Mouse (Mus musculus) hindbrain, embryonic 16.5 days (tissue): Measurements from ENCODE around the gene Phgr1. TPM values are rescaled to one million over a fixed set of nuclear protein-coding genes. Genes with fewer than 3 reads are reported as not detected.

Experiments
- ATAC-seq: fragments of 200-750 bp; cut with Nextera tagmentation; 2 replicates; pipeline ENCODE4 v1.8.0; 2017; ENCODE audit warnings: moderate TSS enrichment, moderate library complexity
- H3K27ac ChIP-seq: fragments of 300-500 bp; sonication (generic); 2 replicates; pipeline ENCODE4 v1.5.1; 2014; ENCODE audit warnings: low read depth, mild to moderate bottlenecking, control low read depth, low read length, moderate library complexity
- H3K27me3 ChIP-seq: fragments of 300-500 bp; sonication (generic); replicated peaks from 2 replicates; pipeline ENCODE4 v1.6.1; 2014; ENCODE audit warnings: low read length; ENCODE audit not compliant: control insufficient read depth, insufficient read depth
- H3K36me3 ChIP-seq: fragments of 300-500 bp; sonication (generic); 2 replicates; pipeline ENCODE4 v1.6.1; 2014; ENCODE audit warnings: mild to moderate bottlenecking, low read length, moderate library complexity, mixed read lengths; ENCODE audit not compliant: control insufficient read depth, insufficient read depth
- H3K4me1 ChIP-seq: fragments of 300-500 bp; sonication (generic); 2 replicates; pipeline ENCODE4 v1.6.1; 2014; ENCODE audit warnings: low read depth, low read length; ENCODE audit not compliant: control insufficient read depth, insufficient read depth
- H3K4me2 ChIP-seq: fragments of 300-500 bp; sonication (generic); 2 replicates; pipeline ENCODE4 v1.6.1; 2014; ENCODE audit warnings: mild to moderate bottlenecking, low read length, control low read depth, moderate library complexity
- H3K4me3 ChIP-seq: fragments of 300-500 bp; sonication (generic); 2 replicates; pipeline ENCODE4 v1.5.1; 2014; ENCODE audit warnings: mild to moderate bottlenecking, low read length, control low read depth, moderate library complexity
- H3K9ac ChIP-seq: fragments of 300-500 bp; sonication (generic); 2 replicates; pipeline ENCODE4 v1.6.1; 2014; ENCODE audit warnings: low read depth, mild to moderate bottlenecking, control low read depth, low read length, moderate library complexity
- H3K9me3 ChIP-seq: fragments of 300-500 bp; sonication (generic); 2 replicates; pipeline ENCODE4 v1.6.1; 2014; ENCODE audit warnings: mild to moderate bottlenecking, low read length, moderate library complexity; ENCODE audit not compliant: control insufficient read depth
- WGBS: fragments of 180-500 bp; shearing (Covaris S2); extraction: QIAGEN DNeasy Blood & Tissue Kit; methylation state at CpG from one replicate; pipeline ENCODE4 v1.1.7; 2014; 5-methylcytosine and 5-hydroxymethylcytosine counted together
- polyA plus RNA-seq: library from polyadenylated mRNA; unstranded; fragments of >200 nt; fragmentation: Nextera tagmentation; extraction: Ambion mirVana; gene quantifications from 2 replicates; pipeline ENCODE4 v1.2.1, GENCODE M21; 2015

The Phgr1 gene
- polyA plus RNA-seq, 1 experiment from 2014 or later: not detected

DNA sequence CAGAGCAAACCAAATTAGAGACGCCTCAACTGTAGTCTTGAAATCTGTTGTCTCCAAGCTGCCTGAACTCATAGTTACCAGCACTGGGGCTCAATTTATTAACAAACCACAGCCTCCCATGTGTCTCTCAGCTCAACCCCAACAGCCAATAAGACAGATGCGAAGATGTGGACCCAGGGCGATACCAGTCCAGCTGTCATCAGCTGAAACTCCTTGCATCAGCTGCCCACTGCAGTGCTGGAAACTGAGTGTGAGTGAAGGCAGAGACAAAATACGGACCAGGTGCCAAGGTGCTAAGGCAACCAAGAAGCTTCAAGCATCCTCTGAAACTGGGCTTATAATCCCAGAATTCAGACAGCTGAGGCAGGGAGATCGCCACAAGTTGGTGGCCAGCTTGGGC, 40.6 kb upstream of the Phgr1 start:
- ATAC-seq: no peak
- H3K9me3 ChIP-seq: no peaks in the 10 kb centered on the region
- no peak overlapping the region for H3K4me2 ChIP-seq
- no peak overlapping the region for H3K4me3 ChIP-seq
- no peak overlapping the region for H3K9ac ChIP-seq
- 77% methylated on average over 5 of the region's 5 CpGs for WGBS
- no peaks in the 10 kb centered on the region for H3K36me3 ChIP-seq
- no peak overlapping the region for H3K27ac ChIP-seq
- no peaks in the 10 kb centered on the region for H3K4me1 ChIP-seq
- peaks cover 3% of the 10 kb centered on the region; the same call in 1 of the 2 replicates for H3K27me3 ChIP-seq

DNA sequence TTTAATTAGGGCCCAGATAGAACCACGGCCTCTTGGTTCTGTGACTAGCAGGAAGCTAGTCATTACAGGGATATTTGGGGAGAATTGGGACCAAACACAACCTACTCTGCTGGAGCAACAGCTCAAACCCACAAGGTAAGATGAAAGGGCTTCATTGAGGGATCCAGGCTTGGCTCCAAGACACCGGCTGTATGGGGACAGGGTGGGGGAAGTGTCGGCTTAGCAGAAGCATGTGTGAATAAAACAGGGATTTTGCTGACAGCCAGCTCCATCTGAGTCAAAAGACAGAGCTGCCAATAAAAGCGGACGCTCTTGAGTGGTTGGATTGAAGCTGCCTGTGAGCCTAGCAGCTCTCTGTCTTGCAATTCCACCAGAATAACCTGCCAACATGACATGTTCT, 39.2 kb upstream of the Phgr1 start:
- Histone ChIP-seq H3K9me3 (no peaks in the 10 kb centered on the region), H3K36me3 (no peaks in the 10 kb centered on the region), H3K4me2 (no peak overlapping the region), H3K4me1 (no peaks in the 10 kb centered on the region), H3K27me3 (no peaks in the 10 kb centered on the region; the same call in 1 of the 2 replicates), H3K4me3 (no peak overlapping the region), H3K9ac (no peak overlapping the region), H3K27ac (no peak overlapping the region)
- no peak for ATAC-seq
- WGBS: 65% methylated on average over 5 of the region's 5 CpGs

DNA sequence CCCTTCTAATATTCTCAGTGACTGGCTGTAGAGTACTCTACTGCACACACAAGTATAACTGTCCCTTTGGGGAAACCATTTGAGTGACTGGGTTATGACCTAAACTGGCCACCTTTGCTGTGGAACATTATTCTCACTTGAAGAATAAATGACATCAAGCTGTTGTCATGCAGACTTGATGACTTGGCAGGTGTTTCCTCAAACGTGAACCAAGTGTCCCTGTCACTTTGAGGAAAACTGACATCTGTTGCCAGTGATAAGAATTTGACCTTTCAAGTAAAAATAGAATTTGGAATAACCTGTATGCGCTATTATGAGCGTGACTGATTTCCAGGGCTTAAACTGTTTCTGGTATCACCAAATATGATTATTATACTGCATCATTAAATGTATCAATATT, 32.2 kb upstream of the Phgr1 start:
- no peak for ATAC-seq

DNA sequence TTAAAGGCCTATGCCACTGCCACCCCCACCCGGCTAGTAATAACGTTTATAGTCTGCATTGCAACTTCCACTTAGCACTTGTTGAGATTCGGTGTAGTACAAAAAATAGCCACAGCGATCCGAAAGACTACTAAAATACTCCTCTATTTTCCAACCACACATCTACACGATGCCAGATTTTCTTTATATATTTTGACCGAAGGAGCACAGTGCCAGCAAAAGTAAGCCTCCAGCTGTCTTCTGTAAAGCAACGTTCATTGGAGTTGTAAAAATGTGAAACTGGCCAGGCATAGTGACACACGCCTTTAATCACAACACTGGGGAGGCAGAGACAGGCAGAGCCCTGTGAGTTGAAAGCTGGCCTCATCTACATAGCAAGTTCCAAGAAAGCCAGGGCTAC, 31.4 kb upstream of the Phgr1 start:
- H3K4me1 ChIP-seq: peaks cover 6% of the 10 kb centered on the region
- WGBS: 73% methylated on average over 9 of the region's 9 CpGs
- H3K27me3 ChIP-seq: no peaks in the 10 kb centered on the region
- H3K27ac ChIP-seq: no peak overlapping the region
- no peaks in the 10 kb centered on the region for H3K9me3 ChIP-seq
- H3K36me3 ChIP-seq: no peaks in the 10 kb centered on the region
- no peak for ATAC-seq
- no peak overlapping the region for H3K9ac ChIP-seq
- H3K4me3 ChIP-seq: no peak overlapping the region
- H3K4me2 ChIP-seq: no peak overlapping the region

More for the DNA sequence above, 32.2 kb upstream of the Phgr1 start:
- 70% methylated on average over 3 of the region's 3 CpGs for WGBS
- H3K4me2 ChIP-seq: no peak overlapping the region
- no peaks in the 10 kb centered on the region for H3K36me3 ChIP-seq
- H3K9me3 ChIP-seq: no peaks in the 10 kb centered on the region
- H3K4me1 ChIP-seq: peaks cover 6% of the 10 kb centered on the region
- no peaks in the 10 kb centered on the region for H3K27me3 ChIP-seq
- no peak overlapping the region for H3K9ac ChIP-seq
- H3K4me3 ChIP-seq: no peak overlapping the region
- no peak overlapping the region for H3K27ac ChIP-seq

DNA sequence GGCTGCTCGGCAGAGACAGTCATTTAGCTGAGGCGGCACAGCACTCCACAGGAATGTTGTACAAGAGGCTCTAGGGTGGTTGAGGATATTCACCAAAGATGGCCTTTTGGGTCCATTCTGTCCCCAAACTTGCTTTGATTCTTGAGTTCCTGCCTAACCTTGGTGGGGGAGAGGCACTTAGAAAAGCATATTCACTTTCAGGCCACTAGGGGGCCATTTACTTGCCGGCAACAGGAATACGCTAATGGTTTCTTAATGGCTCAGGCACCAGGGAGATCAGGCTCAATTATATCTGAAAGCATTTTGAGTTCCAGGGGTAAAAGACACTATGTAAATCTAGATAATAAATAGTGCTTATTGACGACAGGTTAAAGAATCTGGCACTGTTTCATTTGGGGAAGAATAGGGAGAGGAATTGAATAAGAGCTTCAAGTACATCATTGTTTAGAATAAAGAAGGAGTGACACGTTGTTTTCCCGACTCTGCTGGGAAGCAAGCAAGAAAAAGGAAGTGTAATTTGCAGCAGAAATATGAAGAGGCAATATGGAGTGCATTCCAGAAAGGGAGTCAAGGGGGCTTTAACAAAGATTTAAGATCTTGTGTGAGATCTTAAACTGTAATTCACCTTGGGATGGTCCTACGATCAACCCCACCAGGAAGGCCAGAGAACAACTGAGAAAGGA, 29.2 kb upstream of the Phgr1 start:
- Histone ChIP-seq H3K36me3 (no peaks in the 10 kb centered on the region), H3K4me2 (no peak overlapping the region), H3K27me3 (no peaks in the 10 kb centered on the region), H3K4me1 (peaks cover 23% of the 10 kb centered on the region), H3K9ac (no peak overlapping the region), H3K27ac (no peak overlapping the region), H3K4me3 (no peak overlapping the region), H3K9me3 (no peaks in the 10 kb centered on the region)
- no peak for ATAC-seq
- WGBS: 22% methylated on average over 8 of the region's 8 CpGs

DNA sequence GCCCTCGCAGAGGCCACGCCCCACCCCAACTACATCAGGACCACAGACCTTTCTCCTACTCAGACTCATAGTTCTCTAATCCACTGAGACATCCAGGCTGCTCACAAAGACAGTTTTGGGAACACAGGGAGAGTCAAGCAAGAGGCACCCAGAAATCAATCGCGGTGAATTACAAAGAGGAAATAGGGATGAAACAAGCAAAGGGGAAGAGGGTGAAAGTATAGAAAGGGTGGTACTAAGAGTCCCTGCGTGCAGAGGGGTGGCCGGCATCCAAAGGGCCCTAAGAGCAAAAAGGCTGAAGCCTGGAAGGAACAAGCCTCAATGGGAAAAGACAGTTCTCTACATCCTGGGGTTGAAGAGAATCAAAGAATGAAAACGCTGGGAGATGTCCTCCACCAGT, 27.9 kb upstream of the Phgr1 start:
- 10% methylated on average over 7 of the region's 7 CpGs for WGBS
- Histone ChIP-seq H3K9me3 (no peaks in the 10 kb centered on the region), H3K4me2 (peak overlapping the region; percentile 78), H3K36me3 (no peaks in the 10 kb centered on the region), H3K4me3 (peak overlapping the region; percentile 90; the same call in 1 of the 2 replicates), H3K4me1 (peaks cover 27% of the 10 kb centered on the region), H3K9ac (no peak overlapping the region; the same call in 1 of the 2 replicates), H3K27ac (no peak overlapping the region), H3K27me3 (no peaks in the 10 kb centered on the region)
- no peak for ATAC-seq

DNA sequence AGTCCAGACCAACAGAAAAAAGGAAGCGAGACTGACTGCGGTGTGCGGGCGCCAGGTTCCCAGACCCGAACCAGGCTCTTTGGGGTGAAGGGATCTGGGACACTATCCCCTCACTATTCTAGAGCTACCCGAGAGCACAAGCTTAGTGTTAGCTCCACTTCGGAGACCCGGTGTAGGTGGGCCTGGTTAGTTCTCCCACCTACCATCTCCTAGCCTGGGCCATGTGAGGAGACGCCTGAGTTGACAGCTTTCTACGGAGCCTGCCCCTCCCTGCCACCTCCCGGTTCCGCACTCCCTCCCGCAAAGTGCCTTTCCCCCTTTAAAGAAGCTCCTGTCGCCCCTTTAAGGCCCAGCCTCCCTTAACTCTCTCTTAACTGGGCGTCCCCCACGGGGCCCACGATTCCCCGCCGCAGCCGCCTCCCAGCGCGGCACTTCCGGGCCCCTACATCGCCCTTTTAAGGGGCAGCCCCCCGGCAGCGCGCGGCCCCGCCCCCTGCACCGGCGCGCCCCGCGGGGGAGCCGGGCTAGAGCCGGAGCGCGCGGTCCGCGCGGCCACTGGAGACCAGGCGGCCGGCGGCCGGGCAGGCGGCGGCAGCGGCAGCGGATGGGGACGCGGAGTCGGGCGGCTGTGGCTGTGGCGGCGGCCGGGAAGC, 27.2 kb upstream of the Phgr1 start, which contains the start of gene Inafm2:
Gene Inafm2, plus strand, starts transcription at position 527 of the 653 bp plus-strand sequence.
- peak within 1 kb of the TSS; percentile 90 for H3K4me3 ChIP-seq
- H3K9me3 ChIP-seq: no peaks in the 10 kb centered on the region
- H3K27me3 ChIP-seq: no peaks in the 10 kb centered on the region
- WGBS: under 1% methylated on average over 51 of the region's 57 CpGs
- peak within 1 kb of the TSS; percentile 71 for H3K27ac ChIP-seq
- peak; percentile 94 for ATAC-seq
- peak within 1 kb of the TSS; percentile 78 for H3K4me2 ChIP-seq
- no peaks in the 10 kb centered on the region for H3K36me3 ChIP-seq
- peak within 1 kb of the TSS; percentile 97 for H3K9ac ChIP-seq
- H3K4me1 ChIP-seq: peaks cover 34% of the 10 kb centered on the region

DNA sequence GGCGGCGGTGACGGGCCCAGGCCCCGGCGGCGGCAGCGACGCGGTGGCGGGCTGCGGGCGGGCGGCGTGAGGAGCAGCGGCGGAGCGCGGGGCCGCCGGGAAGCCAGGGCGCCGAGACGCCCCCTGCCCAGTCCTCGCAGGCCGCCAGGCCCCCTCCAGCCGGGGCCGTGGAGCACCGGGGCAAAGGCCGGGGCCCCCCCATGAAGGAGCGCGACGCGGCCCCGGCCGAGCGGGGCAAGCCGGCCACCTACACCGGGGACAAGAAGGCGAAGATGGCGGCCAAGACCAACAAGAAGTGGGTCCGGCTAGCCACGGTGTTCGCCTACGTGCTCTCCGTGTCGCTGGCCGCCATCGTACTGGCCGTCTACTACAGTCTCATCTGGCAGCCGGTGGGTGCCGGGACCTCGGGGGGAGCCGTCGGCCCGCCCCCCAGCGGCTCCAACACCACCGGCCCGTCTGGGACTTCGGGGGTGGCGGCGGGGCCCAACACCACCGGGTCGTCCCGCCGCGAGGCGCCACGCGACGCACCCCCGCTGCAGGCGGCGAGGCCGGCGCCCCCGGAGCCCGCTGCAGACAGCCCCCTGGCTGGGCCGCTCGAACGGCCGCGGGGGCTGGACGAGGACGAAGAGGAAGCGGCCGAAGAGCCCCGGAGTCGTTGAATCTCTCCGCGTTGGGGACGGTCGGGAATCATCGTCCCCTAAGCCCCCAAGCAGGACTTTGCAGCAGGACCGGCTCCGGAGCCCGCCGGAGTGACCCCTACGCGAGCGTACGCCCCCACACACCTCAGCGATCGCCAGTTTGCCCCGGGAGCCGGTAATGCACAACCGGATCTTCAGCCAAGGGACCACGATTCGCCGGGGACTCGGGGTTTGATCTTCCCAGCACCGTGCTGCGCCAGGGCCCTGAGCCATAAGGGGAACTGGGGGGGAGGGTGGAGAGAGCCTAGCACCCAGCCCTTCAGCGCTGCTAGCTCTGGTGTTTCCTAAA, 26.4 kb upstream of the Phgr1 start:
- Histone ChIP-seq H3K4me3 (peak overlapping the region; percentile 90), H3K4me2 (peak overlapping the region; percentile 78), H3K9ac (peak overlapping the region; percentile 97), H3K4me1 (peaks cover 36% of the 10 kb centered on the region), H3K27me3 (no peaks in the 10 kb centered on the region), H3K27ac (peak overlapping the region; percentile 71), H3K36me3 (no peaks in the 10 kb centered on the region), H3K9me3 (no peaks in the 10 kb centered on the region)
- peak; percentile 53 for ATAC-seq
- WGBS: under 1% methylated on average over 69 of the region's 113 CpGs
